Mouse (Mus musculus): Measurements from ENCODE around the gene Adgrg3.

Gene Adgrg3

GRCm38 (mm10) chr8:95017451-95017850, at the start of gene Adgrg3:
Gene Adgrg3 (plus strand): TSS chr8:95017692.
- DNase-seq: no peak

GRCm38 (mm10) chr8:94973270-94973669, 44.2 kb upstream of the Adgrg3 start:
- no peak for DNase-seq

GRCm38 (mm10) chr8:94973786-94974185, 43.7 kb upstream of the Adgrg3 start:
- DNase-seq: no peak

- peak; percentile 38 for DNase-seq
Measured at GRCm38 (mm10) chr8:94974467-94975165, 42.9 kb upstream of the Adgrg3 start, which contains the start of gene Adgrg1. Gene Adgrg1 (plus strand): TSS chr8:94974751.

- DNase-seq: no peak
Measured at GRCm38 (mm10) chr8:94976651-94977417, 40.7 kb upstream of the Adgrg3 start.

GRCm38 (mm10) chr8:94978131-94978530, 39.4 kb upstream of the Adgrg3 start:
- no peak for DNase-seq

GRCm38 (mm10) chr8:94978593-94979319, 38.7 kb upstream of the Adgrg3 start:
- DNase-seq: no peak

GRCm38 (mm10) chr8:94980176-94980575, 37.3 kb upstream of the Adgrg3 start:
- DNase-seq: no peak

GRCm38 (mm10) chr8:94980976-94981375, 36.5 kb upstream of the Adgrg3 start:
- DNase-seq: peak; percentile 30

GRCm38 (mm10) chr8:94981848-94982247, 35.6 kb upstream of the Adgrg3 start:
- no peak for DNase-seq

GRCm38 (mm10) chr8:94983146-94983545, 34.3 kb upstream of the Adgrg3 start:
- peak; percentile 74 for DNase-seq

- peak; percentile 90 for DNase-seq
Measured at GRCm38 (mm10) chr8:94983881-94984516, 33.5 kb upstream of the Adgrg3 start.

GRCm38 (mm10) chr8:94985023-94985422, 32.5 kb upstream of the Adgrg3 start:
- peak; percentile 91 for DNase-seq

GRCm38 (mm10) chr8:94986676-94987075, 30.8 kb upstream of the Adgrg3 start:
- peak; percentile 82 for DNase-seq

GRCm38 (mm10) chr8:94987553-94987952, 29.9 kb upstream of the Adgrg3 start:
- DNase-seq: peak; percentile 41

GRCm38 (mm10) chr8:94988619-94989018, 28.9 kb upstream of the Adgrg3 start:
- no peak for DNase-seq

GRCm38 (mm10) chr8:94989711-94990110, 27.8 kb upstream of the Adgrg3 start:
- DNase-seq: no peak

GRCm38 (mm10) chr8:94990598-94991453, 26.7 kb upstream of the Adgrg3 start:
- peak; percentile 21 for DNase-seq

GRCm38 (mm10) chr8:94991454-94991994, 26.0 kb upstream of the Adgrg3 start:
- no peak for DNase-seq

GRCm38 (mm10) chr8:94992010-94992409, 25.5 kb upstream of the Adgrg3 start:
- no peak for DNase-seq

- DNase-seq: no peak
Measured at GRCm38 (mm10) chr8:94992534-94992933, 25.0 kb upstream of the Adgrg3 start.

All from liver (tissue).